Mouse (Mus musculus) c-Kit-positive CD71-positive TER-119-negative erythroid progenitor cells, embryonic 14.5 days (primary cell): ENCODE results near the gene Man2b1.
"Not testable (repeated sequence)": the region's sequence is repeated elsewhere in the genome, so short reads cannot be mapped to it uniquely, and the experiment has no call there.

ENCODE experiments used
- DNase-seq: peaks from one replicate; pipeline ENCODE4 v3.0.0-alpha.2; 2013; ENCODE audit warnings: low read depth

Man2b1 gene

GRCm38 (mm10) chr8:85122995-85123394 lies 39.9 kb downstream of the Man2b1 start, which contains the start of gene Zfp791:
Gene Zfp791 (minus strand): TSS chr8:85123095.
- DNase-seq, result no peak

- DNase-seq, result no peak
Measured at GRCm38 (mm10) chr8:85123691-85124090, 40.6 kb downstream of the Man2b1 start.

- no peak for DNase-seq
Measured at GRCm38 (mm10) chr8:85132335-85132734, 49.3 kb downstream of the Man2b1 start.

- not testable (repeated sequence) for DNase-seq
Measured at GRCm38 (mm10) chr8:85135690-85136089, 52.6 kb downstream of the Man2b1 start.

GRCm38 (mm10) chr8:85142516-85142915 lies 59.4 kb downstream of the Man2b1 start:
- no peak for DNase-seq
